Mouse (Mus musculus) E14TG2a.4 (cell line): ENCODE data around the gene Ccnb1.
"Not testable (repeated sequence)": the region's sequence is repeated elsewhere in the genome, so short reads cannot be mapped to it uniquely, and the experiment has no call there.

Experiments used
- H3K27me3 ChIP-seq: 2 replicates; pipeline ENCODE4 v1.6.1; 2014; ENCODE audit warnings: low read length, control low read depth; ENCODE audit not compliant: insufficient read depth
- H3K36me3 ChIP-seq: 2 replicates; pipeline ENCODE4 v1.6.1; 2014; ENCODE audit warnings: low read length, control low read depth; ENCODE audit not compliant: insufficient read depth
- H3K4me1 ChIP-seq: replicated peaks from 2 replicates; pipeline ENCODE4 v1.6.1; 2014; ENCODE audit warnings: low read depth, low read length, control low read depth
- H3K4me3 ChIP-seq: replicated peaks from 2 replicates; pipeline ENCODE4 v1.5.1; 2014; ENCODE audit warnings: mild to moderate bottlenecking, low read length
- H3K9me3 ChIP-seq: 2 replicates; pipeline ENCODE4 v1.6.1; 2014; ENCODE audit warnings: low read length, control low read depth
- CTCF ChIP-seq: conservative IDR thresholded peaks from 2 replicates; pipeline ENCODE4 v1.5.1; 2014; ENCODE audit warnings: low read length
- NANOG ChIP-seq: IDR thresholded peaks from 2 replicates; pipeline ENCODE4 v1.6.1; 2014; ENCODE audit warnings: borderline replicate concordance, low read length, mixed read lengths
- POU5F1 ChIP-seq: IDR thresholded peaks from 2 replicates; pipeline ENCODE4 v1.6.1; 2014; ENCODE audit warnings: low read length, borderline replicate concordance

Ccnb1 gene

GRCm38 (mm10) chr13:100823863-100824262 lies 37.5 kb upstream of the Ccnb1 start:
- TF ChIP-seq CTCF, result no peak
- no peak for TF ChIP-seq POU5F1
- no peak for TF ChIP-seq NANOG
- Histone ChIP-seq H3K36me3 (peaks cover 88% of the 10 kb centered on the region), H3K27me3 (no peaks in the 10 kb centered on the region), H3K4me1 (peaks cover 10% of the 10 kb centered on the region; the same call in 1 of the 2 replicates), H3K9me3 (no peaks in the 10 kb centered on the region), H3K4me3 (no peak overlapping the region)

GRCm38 (mm10) chr13:100814451-100814850 lies 28.1 kb upstream of the Ccnb1 start:
- no peaks in the 10 kb centered on the region; the same call in 1 of the 2 replicates for H3K4me1 ChIP-seq
- H3K36me3 ChIP-seq, result peaks cover 92% of the 10 kb centered on the region
- H3K27me3 ChIP-seq, result no peaks in the 10 kb centered on the region
- TF ChIP-seq POU5F1, result no peak
- no peak for TF ChIP-seq CTCF
- TF ChIP-seq NANOG, result no peak
- H3K4me3 ChIP-seq, result no peak overlapping the region
- no peaks in the 10 kb centered on the region for H3K9me3 ChIP-seq

- Histone ChIP-seq H3K9me3 (no peaks in the 10 kb centered on the region), H3K36me3 (peaks cover 86% of the 10 kb centered on the region), H3K4me1 (no peaks in the 10 kb centered on the region), H3K27me3 (no peaks in the 10 kb centered on the region), H3K4me3 (no peak overlapping the region)
- TF ChIP-seq CTCF, result no peak
- TF ChIP-seq POU5F1, result no peak
- no peak for TF ChIP-seq NANOG
These were observed 19.4 kb upstream of the Ccnb1 start for GRCm38 (mm10) chr13:100805776-100806175.

- no peaks in the 10 kb centered on the region for H3K27me3 ChIP-seq
- H3K4me3 ChIP-seq, result no peak overlapping the region
- TF ChIP-seq NANOG (no peak), CTCF (no peak), POU5F1 (no peak)
- H3K4me1 ChIP-seq, result no peaks in the 10 kb centered on the region
- H3K9me3 ChIP-seq, result peaks cover 2% of the 10 kb centered on the region; the same call in 1 of the 2 replicates
- peaks cover 19% of the 10 kb centered on the region for H3K36me3 ChIP-seq
These were observed 10.8 kb upstream of the Ccnb1 start for GRCm38 (mm10) chr13:100797171-100797570.

GRCm38 (mm10) chr13:100789083-100789482 lies 2.7 kb upstream of the Ccnb1 start:
- peaks cover 5% of the 10 kb centered on the region; the same call in 1 of the 2 replicates for H3K9me3 ChIP-seq
- H3K27me3 ChIP-seq, result no peaks in the 10 kb centered on the region
- H3K4me1 ChIP-seq, result peaks cover 39% of the 10 kb centered on the region
- no peak for TF ChIP-seq POU5F1
- no peak for TF ChIP-seq CTCF
- no peak for TF ChIP-seq NANOG
- peaks cover 15% of the 10 kb centered on the region for H3K36me3 ChIP-seq
- no peak overlapping the region for H3K4me3 ChIP-seq

- not testable (repeated sequence) for H3K9me3 ChIP-seq, H3K27me3 ChIP-seq, H3K4me3 ChIP-seq
- Histone ChIP-seq H3K36me3 (peaks cover 25% of the 10 kb centered on the region), H3K4me1 (peaks cover 50% of the 10 kb centered on the region)
These were observed 1.7 kb upstream of the Ccnb1 start for GRCm38 (mm10) chr13:100788057-100788456.

GRCm38 (mm10) chr13:100787316-100788010 lies 1.1 kb upstream of the Ccnb1 start:
- peaks cover 5% of the 10 kb centered on the region; the same call in 1 of the 2 replicates for H3K9me3 ChIP-seq

GRCm38 (mm10) chr13:100785806-100786413 lies 460 bp downstream of the Ccnb1 start:
- peaks cover 47% of the 10 kb centered on the region for H3K36me3 ChIP-seq
- H3K4me3 ChIP-seq, result peak overlapping the region; percentile 100
- no peaks in the 10 kb centered on the region for H3K27me3 ChIP-seq
- no peak for TF ChIP-seq POU5F1
- no peak for TF ChIP-seq NANOG
- no peak for TF ChIP-seq CTCF
- no peaks in the 10 kb centered on the region for H3K9me3 ChIP-seq
- peaks cover 64% of the 10 kb centered on the region for H3K4me1 ChIP-seq

More at GRCm38 (mm10) chr13:100787316-100788010, 1.1 kb upstream of the Ccnb1 start:
- H3K36me3 ChIP-seq, result peaks cover 31% of the 10 kb centered on the region
- peaks cover 56% of the 10 kb centered on the region for H3K4me1 ChIP-seq
- H3K4me3 ChIP-seq, result no peak overlapping the region
- H3K27me3 ChIP-seq, result no peaks in the 10 kb centered on the region
- TF ChIP-seq POU5F1 (no peak), CTCF (no peak), NANOG (no peak)

GRCm38 (mm10) chr13:100777491-100777890 lies 8.9 kb downstream of the Ccnb1 start:
- Histone ChIP-seq H3K27me3 (no peaks in the 10 kb centered on the region), H3K9me3 (no peaks in the 10 kb centered on the region), H3K36me3 (peaks cover 78% of the 10 kb centered on the region), H3K4me1 (peaks cover 49% of the 10 kb centered on the region), H3K4me3 (no peak overlapping the region)
- no peak for TF ChIP-seq POU5F1
- no peak for TF ChIP-seq CTCF
- no peak for TF ChIP-seq NANOG
